Mouse (Mus musculus): ENCODE results near the gene Ear14. TPM values are rescaled to one million over a fixed set of nuclear protein-coding genes. Genes with fewer than 3 reads are reported as not detected.
"Not testable (repeated sequence)": the region's sequence is repeated elsewhere in the genome, so short reads cannot be mapped to it uniquely, and the experiment has no call there.

Ear14 gene
- not detected in 2 replicates for polyA plus RNA-seq (2012; rRNA removed)

- no peaks in the 10 kb centered on the region for H3K27me3 ChIP-seq (ENCODE audit: control insufficient read depth, insufficient read depth, low read length)
- H3K36me3 ChIP-seq (ENCODE audit: control insufficient read depth, insufficient read depth, low read length) = no peaks in the 10 kb centered on the region
- no peaks in the 10 kb centered on the region for H3K4me1 ChIP-seq (ENCODE audit: control insufficient read depth, insufficient read depth, insufficient read length)
- TF ChIP-seq CTCF (IDR thresholded peaks at IDR 0.05; ENCODE audit: extremely low read depth, insufficient read depth, insufficient read length, insufficient replicate concordance) = no peak
- TF ChIP-seq POLR2A (IDR thresholded peaks at IDR 0.05; ENCODE audit: low read depth, low read length) = no peak
- H3K4me3 ChIP-seq (ENCODE audit: extremely low read depth, insufficient read depth, insufficient read length) = no peak within 1 kb of the TSS
- no peak within 1 kb of the TSS for H3K27ac ChIP-seq (ENCODE audit: insufficient read depth, low read length)
- WGBS = 93% methylated on average over 2 of the region's 2 CpGs
- DNase-seq (ENCODE audit: low read depth in 1 of 2, low spot score in 2 of 2) = no peak
Measured at GRCm38 (mm10) chr14:51203115-51203514, at the start of gene Ear14. Gene Ear14, plus strand, starts transcription at chr14:51203391.

DNA sequence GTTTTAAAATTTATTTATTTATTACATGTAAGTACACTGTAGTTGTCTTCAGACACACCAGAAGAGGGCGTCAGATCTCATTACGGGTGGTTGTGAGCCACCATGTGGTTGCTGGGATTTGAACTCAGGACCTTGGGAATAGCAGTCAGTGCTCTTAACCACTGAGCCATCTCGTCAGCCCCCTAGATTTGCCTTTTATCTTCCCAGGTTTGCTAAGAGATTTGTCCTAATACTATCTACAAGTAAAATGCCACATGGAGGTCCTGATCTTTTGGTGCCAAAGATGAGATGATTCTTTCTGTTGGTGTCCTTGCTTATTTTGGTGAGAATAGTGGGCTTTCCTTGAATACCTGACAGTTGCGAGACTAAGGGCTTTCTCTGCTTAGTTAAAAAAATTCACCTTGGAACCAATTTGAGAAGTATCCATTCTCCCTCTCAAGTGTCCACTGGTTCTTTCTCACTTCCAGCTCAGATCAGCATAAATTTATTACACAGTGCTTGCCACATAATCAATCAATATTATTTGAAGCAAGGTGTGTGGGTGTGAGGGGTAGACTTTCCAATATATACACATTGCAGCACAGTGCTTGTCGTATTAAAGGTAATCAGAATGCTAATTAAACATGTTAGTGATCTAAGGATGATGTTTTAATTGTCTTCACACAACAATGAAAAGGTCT lies 47.0 kb upstream of the Ear14 start:
- H3K27me3 ChIP-seq (ENCODE audit: control insufficient read depth, insufficient read depth, low read length) = no peaks in the 10 kb centered on the region
- DNase-seq (ENCODE audit: low read depth in 1 of 2, low spot score in 2 of 2) = no peak
- H3K4me3 ChIP-seq (ENCODE audit: extremely low read depth, insufficient read depth, insufficient read length) = no peak overlapping the region
- H3K27ac ChIP-seq (ENCODE audit: insufficient read depth, low read length) = no peak overlapping the region
- H3K4me1 ChIP-seq (ENCODE audit: control insufficient read depth, insufficient read depth, insufficient read length) = peaks cover 5% of the 10 kb centered on the region; the same call in 1 of the 2 replicates
- no peaks in the 10 kb centered on the region for H3K36me3 ChIP-seq (ENCODE audit: control insufficient read depth, insufficient read depth, low read length)
- 88% methylated on average over 5 of the region's 5 CpGs for WGBS
- TF ChIP-seq POLR2A (IDR thresholded peaks at IDR 0.05; ENCODE audit: low read depth, low read length) = no peak
- TF ChIP-seq CTCF (IDR thresholded peaks at IDR 0.05; ENCODE audit: extremely low read depth, insufficient read depth, insufficient read length, insufficient replicate concordance) = no peak

DNA sequence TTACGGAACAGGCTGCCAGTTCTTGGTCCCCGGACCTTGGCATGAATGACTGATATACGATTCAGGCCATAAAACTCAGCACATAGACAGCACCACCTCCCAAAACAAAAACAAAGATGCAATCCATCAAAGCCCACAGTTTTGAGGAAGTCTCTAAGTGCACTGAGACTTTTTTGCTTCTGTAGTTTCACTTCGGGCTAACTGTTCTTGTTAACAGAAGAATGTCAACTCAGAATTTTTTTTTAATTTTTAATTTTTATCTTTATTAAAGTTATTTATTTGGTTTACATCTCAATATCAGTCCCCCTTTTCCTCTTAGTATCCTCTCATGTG lies 46.5 kb upstream of the Ear14 start:
- H3K27ac ChIP-seq (ENCODE audit: insufficient read depth, low read length) = no peak overlapping the region
- no peak for TF ChIP-seq CTCF (IDR thresholded peaks at IDR 0.05; ENCODE audit: extremely low read depth, insufficient read depth, insufficient read length, insufficient replicate concordance)
- TF ChIP-seq POLR2A (IDR thresholded peaks at IDR 0.05; ENCODE audit: low read depth, low read length) = no peak
- H3K27me3 ChIP-seq (ENCODE audit: control insufficient read depth, insufficient read depth, low read length) = no peaks in the 10 kb centered on the region
- no peak overlapping the region for H3K4me3 ChIP-seq (ENCODE audit: extremely low read depth, insufficient read depth, insufficient read length)
- no peaks in the 10 kb centered on the region for H3K36me3 ChIP-seq (ENCODE audit: control insufficient read depth, insufficient read depth, low read length)
- no peak for DNase-seq (ENCODE audit: low read depth in 1 of 2, low spot score in 2 of 2)
- peaks cover 5% of the 10 kb centered on the region; the same call in 1 of the 2 replicates for H3K4me1 ChIP-seq (ENCODE audit: control insufficient read depth, insufficient read depth, insufficient read length)
- WGBS = 35% methylated on average over 4 of the region's 4 CpGs

DNA sequence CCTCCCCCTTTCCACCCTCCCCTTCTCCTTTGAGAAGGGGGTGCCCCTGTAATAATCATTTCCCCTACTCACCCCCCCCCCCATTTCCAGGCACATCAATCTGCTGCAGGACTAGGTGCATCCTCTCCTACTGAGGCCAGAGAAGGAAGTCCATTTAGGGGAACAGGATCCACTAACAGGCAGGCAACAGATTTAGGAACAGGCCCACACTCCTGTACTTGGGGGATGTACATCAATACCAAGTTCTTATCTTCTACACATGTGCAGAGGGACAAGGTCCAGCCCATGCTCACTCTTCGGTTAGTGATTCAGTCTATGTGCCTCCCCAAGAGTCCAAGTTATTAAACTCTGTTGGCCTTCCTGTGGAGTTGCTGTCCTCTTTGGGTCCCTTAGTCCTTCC lies 46.1 kb upstream of the Ear14 start:
- H3K4me3 ChIP-seq (ENCODE audit: extremely low read depth, insufficient read depth, insufficient read length) = no peak overlapping the region
- no peak for TF ChIP-seq CTCF (IDR thresholded peaks at IDR 0.05; ENCODE audit: extremely low read depth, insufficient read depth, insufficient read length, insufficient replicate concordance)
- TF ChIP-seq POLR2A (IDR thresholded peaks at IDR 0.05; ENCODE audit: low read depth, low read length) = no peak
- WGBS = 72% methylated on average over 1 of the region's 1 CpGs

DNA sequence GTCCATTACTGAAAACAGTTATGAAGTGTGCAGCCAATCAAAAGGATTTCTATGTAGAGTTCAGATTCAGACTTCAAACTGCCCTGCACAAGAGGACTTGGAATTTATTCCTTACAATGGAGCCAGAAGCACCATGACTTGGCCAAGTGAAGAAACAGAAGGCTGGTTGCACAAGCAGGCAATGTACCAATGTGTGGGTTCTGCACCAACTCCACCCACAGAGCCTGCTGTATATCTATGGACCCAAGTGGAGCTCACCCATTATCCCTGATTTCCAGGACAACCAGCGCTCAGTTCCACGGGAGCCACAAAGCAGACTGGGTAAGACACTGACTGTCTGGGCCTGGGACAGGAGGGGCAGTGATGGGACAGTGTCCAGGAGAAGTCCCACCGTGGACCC lies 41.2 kb upstream of the Ear14 start, which contains the start of gene Rnase2b:
TSS of gene Rnase2b (plus strand) at position 285 of the 400 bp plus-strand sequence.
- H3K27ac ChIP-seq (ENCODE audit: insufficient read depth, low read length); H3K4me3 ChIP-seq (ENCODE audit: extremely low read depth, insufficient read depth, insufficient read length); H3K36me3 ChIP-seq (ENCODE audit: control insufficient read depth, insufficient read depth, low read length); DNase-seq (ENCODE audit: low read depth in 1 of 2, low spot score in 2 of 2); H3K27me3 ChIP-seq (ENCODE audit: control insufficient read depth, insufficient read depth, low read length): not testable (repeated sequence)
- peaks cover 19% of the 10 kb centered on the region for H3K4me1 ChIP-seq (ENCODE audit: control insufficient read depth, insufficient read depth, insufficient read length)
- WGBS = 97% methylated on average over 3 of the region's 3 CpGs

More for the DNA sequence above, 46.1 kb upstream of the Ear14 start:
- no peaks in the 10 kb centered on the region for H3K36me3 ChIP-seq (ENCODE audit: control insufficient read depth, insufficient read depth, low read length)
- H3K4me1 ChIP-seq (ENCODE audit: control insufficient read depth, insufficient read depth, insufficient read length) = peaks cover 5% of the 10 kb centered on the region; the same call in 1 of the 2 replicates
- no peak for DNase-seq (ENCODE audit: low read depth in 1 of 2, low spot score in 2 of 2)
- no peak overlapping the region; the same call in 1 of the 2 replicates for H3K27ac ChIP-seq (ENCODE audit: insufficient read depth, low read length)
- no peaks in the 10 kb centered on the region for H3K27me3 ChIP-seq (ENCODE audit: control insufficient read depth, insufficient read depth, low read length)

GRCm38 (mm10) chr14:51163323-51163722 lies 39.9 kb upstream of the Ear14 start:
- not testable (repeated sequence) for H3K27ac ChIP-seq (ENCODE audit: insufficient read depth, low read length); H3K36me3 ChIP-seq (ENCODE audit: control insufficient read depth, insufficient read depth, low read length); DNase-seq (ENCODE audit: low read depth in 1 of 2, low spot score in 2 of 2); H3K27me3 ChIP-seq (ENCODE audit: control insufficient read depth, insufficient read depth, low read length); H3K4me3 ChIP-seq (ENCODE audit: extremely low read depth, insufficient read depth, insufficient read length)
- WGBS = 53% methylated on average over 6 of the region's 6 CpGs
- peaks cover 15% of the 10 kb centered on the region for H3K4me1 ChIP-seq (ENCODE audit: control insufficient read depth, insufficient read depth, insufficient read length)

DNA sequence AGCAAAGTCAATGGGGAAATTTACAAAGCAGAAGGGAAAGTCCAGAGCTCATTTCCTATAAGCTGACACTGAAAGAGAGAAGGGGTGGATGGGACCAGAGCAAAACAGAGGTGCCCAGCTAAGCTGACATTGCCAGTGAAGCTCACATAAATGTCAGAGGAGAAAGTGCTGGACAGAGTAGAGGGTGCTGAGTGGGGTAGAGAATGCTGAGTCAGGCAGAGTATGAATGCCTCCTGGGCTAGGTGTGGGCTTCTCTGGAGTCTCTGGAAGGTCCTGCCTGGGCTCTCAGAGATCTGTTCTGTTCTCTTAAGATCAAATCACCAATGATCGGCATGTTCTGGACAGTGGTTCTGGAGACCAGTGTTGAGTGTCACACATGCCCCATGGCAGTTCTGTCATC lies 37.8 kb upstream of the Ear14 start:
- Histone ChIP-seq H3K27ac (ENCODE audit: insufficient read depth, low read length) (no peak overlapping the region), H3K4me1 (ENCODE audit: control insufficient read depth, insufficient read depth, insufficient read length) (peaks cover 15% of the 10 kb centered on the region)

More for the DNA sequence above, 37.8 kb upstream of the Ear14 start:
- DNase-seq (ENCODE audit: low read depth in 1 of 2, low spot score in 2 of 2) = no peak
- Histone ChIP-seq H3K4me3 (ENCODE audit: extremely low read depth, insufficient read depth, insufficient read length) (no peak overlapping the region), H3K36me3 (ENCODE audit: control insufficient read depth, insufficient read depth, low read length) (no peaks in the 10 kb centered on the region), H3K27me3 (ENCODE audit: control insufficient read depth, insufficient read depth, low read length) (no peaks in the 10 kb centered on the region)
- TF ChIP-seq CTCF (IDR thresholded peaks at IDR 0.05; ENCODE audit: extremely low read depth, insufficient read depth, insufficient read length, insufficient replicate concordance) (no peak), POLR2A (IDR thresholded peaks at IDR 0.05; ENCODE audit: low read depth, low read length) (no peak)
- 100% methylated on average over 1 of the region's 1 CpGs for WGBS

Measured in spleen, adult 2 months (tissue).